Mouse (Mus musculus): Measurements from ENCODE around the gene B4galnt3.

GRCm38 (mm10) chr6:120259481-120259880 lies 34.9 kb downstream of the B4galnt3 start:
- TF ChIP-seq POLR2A (IDR thresholded peaks at IDR 0.05; ENCODE audit: insufficient read depth, low read depth, low read length), result no peak
- TF ChIP-seq CTCF (IDR thresholded peaks at IDR 0.05; ENCODE audit: insufficient read depth, low read depth, low read length), result no peak

Data from olfactory bulb, adult 2 months (tissue).